Mouse (Mus musculus): ENCODE data around the gene Efna4. TPM values are rescaled to one million over a fixed set of nuclear protein-coding genes. Genes with fewer than 3 reads are reported as not detected.

The Efna4 gene
- 1 to 10 TPM in 1 of 2 experiments, under 1 TPM in 1; 0.63 to 1.9 TPM for total RNA-seq (2021)
- polyA plus RNA-seq (2012; rRNA removed): 1.8 and 3.5 TPM in 2 replicates
- long read RNA-seq, partial matches to known transcripts: 0 of 2 reads
- long read RNA-seq, other reads (novel, unspliced or antisense): 0 of 2 reads

DNA sequence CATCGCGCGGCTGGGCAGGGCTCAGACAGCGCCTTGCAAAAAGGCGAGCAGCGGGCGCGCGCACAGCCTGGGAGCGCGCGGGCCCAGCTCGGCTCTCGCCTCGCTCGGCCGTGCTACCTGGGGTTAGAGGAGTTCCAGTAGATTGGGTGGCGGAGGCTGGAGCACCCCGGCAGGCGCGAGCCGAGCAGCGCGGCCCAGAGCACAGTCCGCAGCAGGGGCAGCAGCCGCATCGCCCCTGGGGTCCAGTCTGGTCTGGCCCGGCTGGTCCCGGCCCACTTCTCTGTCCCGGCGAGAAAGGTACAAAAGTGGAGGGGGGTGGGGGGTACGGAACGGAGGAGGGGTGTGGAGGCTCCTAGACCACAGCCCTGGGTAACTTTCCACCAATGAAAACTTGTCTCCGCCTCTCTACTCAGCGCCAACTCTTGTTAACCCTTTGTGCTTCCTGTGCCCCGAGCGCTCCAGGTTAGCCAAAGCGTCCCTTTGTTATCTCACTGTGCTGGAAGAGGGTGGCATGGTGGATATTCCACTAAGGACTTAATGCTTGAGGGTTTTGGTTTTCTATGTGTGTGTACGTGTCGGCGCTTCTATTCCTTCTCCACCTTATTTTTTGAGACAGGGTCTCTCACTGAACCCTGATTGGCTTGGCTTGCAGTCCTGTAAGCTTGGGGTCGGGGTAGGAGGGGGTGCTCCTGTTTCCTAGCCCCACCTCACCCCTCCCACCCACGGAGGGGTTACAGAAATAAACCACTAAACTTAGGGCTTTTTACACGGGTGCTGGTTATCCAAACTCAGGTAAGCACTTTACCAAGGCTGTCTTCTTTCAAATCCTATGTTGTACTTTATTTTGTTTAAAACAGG, at the start of gene Efna4:
Efna4 (minus strand) TSS at position 308 of the 858 bp plus-strand sequence.
- peak; percentile 66 for DNase-seq

DNA sequence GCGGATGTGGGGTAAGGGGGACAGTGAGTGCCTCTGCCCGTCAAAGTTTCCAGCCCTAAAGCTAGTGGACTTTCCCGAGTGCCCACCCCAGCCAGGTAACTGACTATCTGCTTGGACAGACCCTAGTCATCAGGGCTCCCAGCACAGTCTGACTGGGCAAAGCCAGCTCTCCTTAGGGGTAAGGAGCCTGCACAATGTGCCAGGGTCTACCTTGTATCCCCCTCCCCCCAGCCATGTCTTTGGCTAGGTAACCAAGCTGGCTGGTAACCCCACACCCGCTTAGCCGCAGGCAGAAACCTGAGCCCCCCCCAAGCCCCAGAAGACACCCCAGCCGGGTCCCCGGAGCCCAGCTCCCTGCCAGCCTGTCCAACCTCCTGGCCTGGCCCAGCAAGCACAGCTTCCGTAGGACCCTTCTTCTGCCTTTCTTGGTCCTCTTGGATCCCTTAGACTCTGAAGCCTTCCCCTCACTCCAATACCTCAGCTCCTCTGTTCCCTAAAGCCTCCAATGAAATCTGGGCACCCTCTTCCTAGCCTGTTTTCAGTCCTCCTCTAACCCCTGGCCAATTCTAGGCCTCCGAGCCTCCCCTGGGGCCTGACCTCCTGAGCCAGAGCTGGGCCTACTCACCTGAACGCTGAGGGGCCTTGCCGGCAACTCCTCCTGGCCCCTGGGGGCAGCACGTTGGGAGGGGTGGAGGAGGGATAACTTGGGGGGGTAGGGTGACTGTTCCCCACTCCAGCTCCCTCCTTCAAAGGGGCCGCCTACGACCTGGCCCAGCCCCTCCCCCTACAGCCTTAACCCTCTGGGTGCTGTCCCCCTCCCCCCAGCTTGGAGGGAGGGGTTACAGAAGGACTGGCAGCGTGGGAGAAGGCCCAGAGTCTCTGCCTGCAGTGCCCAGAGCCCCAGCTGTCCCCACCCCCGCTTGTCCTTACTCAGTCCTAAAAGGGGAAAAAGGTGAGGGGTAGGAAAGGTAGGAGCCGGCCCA, 48.9 kb upstream of the Efna4 start:
- DNase-seq: peak; percentile 43

- no peak for DNase-seq
Measured at GRCm38 (mm10) chr3:89385451-89385850, 47.6 kb upstream of the Efna4 start.

GRCm38 (mm10) chr3:89384331-89385076, 46.7 kb upstream of the Efna4 start:
- DNase-seq: no peak

DNA sequence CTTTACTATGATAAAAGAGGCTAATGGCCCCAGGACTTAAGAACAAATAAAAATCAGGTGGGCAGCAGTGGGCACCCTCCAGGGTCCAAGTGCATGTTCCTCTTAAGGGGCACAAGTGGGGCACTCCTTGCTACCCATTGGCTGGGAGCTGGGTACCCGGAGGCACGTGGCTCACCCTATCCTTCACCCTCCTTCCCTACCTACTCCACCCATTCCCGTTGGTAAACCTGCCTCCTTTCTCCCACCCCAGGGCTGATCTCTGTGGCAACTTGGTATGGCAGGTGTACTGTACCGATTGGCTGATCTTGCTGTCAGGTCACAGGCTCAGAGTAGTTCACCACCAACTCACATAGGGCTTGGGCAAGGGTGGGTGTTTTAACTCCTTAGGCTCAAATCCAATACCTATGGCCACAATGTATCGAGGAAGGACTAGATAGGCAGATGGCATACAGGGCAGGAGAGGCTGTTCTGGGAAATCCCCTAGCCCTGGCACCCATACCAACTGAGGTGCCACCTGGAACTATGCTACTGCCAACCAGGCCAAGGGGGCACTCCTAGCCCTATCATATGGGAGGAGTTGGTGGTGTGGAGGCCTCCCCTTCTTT, 45.9 kb upstream of the Efna4 start:
- DNase-seq: no peak

DNA sequence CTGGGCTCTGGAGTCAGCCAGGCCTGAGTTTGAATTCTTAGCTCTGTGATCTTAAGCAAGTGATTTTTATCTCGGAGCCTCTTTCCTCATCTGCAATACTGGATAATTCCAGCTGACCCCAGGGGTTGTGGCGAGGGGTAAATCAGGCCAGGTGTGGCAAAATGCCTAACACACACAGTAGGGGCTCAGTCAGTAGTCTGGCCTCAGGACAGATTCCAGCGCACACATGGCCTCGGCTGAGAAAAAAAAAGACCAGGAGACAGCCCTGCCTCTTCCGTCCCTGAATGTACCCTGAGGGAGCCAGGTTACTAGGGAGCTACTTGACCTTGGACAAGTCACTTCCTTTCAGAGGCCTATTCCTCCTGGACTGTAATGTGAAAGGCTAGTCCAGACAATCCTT, 45.1 kb upstream of the Efna4 start:
- no peak for DNase-seq

DNA sequence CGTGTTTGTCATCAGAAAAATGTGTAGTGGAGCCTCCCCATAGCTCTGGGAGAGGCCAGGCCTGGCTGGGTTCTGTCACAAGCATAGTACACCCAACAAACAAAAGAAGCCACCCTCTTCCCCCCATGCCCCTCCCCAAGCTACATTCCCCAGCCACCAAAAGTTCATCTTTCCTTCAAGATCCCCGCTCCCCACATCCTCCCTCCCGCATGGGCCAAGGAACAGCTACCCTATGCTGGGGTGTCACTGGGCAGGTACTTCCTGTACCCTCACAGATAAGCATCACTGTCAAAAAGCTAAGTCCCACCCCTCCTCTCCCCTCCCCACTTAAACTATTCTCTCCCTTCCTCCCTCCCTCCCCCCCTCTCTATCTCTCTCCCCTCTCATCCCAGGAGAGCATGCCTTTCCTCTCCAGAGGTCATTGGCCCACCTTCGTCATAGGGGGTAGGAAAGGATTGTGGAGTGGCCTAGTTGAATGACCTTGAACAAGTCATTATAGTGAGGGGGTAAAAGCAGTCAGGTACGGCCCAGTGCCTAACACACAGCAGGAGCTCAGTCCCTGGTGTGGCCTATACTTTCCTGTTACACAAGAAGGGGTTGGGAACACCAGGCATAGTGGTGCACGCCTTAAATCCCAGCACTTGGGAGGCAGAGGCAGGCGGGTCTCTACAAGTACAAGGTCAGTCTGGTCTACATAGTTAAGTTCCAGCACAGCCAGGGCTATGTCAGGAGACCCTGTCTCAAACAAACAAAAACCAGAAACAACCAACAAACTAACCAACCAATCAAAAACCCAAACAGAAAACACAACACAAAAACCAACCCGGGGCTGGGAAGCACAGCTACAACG, 44.4 kb upstream of the Efna4 start:
- peak; percentile 2 for DNase-seq

DNA sequence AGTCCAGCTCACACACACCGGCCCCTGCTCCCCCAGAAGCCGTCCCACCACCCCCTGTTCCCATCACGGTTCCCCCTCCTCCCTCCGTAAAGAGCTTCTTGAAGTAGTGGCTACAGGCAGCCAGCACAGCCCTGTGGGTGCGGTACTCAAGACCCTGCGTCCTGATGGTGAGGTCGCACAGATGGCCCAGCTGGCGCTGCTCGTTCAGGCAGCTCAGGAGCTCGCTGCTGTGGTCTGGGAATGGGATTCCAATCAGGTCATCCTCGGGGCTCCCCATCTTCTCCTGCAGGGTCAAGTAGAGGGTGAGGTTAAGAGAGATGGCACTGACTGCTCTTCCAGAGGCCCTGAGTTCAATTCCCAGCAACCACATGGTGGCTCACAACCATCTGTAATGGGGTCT, 43.4 kb upstream of the Efna4 start:
- DNase-seq: no peak

DNA sequence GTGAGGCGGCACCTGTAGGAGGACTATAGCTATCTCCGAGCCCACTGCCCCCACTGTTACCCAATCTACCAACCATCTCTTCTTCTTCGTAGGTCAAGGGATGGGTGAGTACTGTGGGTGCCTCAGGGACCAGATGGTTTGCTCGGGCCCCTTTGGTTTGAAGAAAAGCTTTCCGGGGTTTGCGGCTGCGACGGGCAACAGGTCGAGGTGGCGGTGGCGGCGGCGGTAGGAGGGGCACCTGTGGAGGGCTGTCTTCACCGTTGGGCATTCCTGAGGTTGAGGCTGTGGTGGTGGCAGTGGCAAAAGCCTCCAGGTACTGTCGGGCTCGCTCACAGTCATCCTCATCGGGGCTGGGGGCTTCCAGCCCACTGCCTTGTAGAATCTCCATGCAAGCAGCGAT, 42.9 kb upstream of the Efna4 start:
- DNase-seq: no peak

DNA sequence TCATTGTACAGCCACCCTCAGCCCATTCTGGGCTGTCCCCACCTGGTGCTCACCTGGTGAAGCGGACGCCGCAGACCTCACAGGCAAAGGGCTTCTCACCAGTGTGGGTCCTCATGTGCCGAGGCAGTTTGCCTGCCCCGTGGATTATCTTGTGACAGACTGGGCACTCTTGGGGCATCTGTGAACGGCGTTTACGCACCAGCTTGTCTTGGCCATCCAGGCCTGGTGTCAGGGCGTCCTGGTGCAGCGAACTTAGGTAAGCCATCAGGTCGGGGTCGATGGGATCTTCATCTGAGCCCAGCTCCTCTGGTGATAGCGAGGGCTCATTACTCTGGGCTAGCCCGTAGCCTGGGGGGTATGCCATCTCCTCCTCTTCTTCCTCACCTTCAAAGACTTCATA, 42.5 kb upstream of the Efna4 start:
- no peak for DNase-seq

DNA sequence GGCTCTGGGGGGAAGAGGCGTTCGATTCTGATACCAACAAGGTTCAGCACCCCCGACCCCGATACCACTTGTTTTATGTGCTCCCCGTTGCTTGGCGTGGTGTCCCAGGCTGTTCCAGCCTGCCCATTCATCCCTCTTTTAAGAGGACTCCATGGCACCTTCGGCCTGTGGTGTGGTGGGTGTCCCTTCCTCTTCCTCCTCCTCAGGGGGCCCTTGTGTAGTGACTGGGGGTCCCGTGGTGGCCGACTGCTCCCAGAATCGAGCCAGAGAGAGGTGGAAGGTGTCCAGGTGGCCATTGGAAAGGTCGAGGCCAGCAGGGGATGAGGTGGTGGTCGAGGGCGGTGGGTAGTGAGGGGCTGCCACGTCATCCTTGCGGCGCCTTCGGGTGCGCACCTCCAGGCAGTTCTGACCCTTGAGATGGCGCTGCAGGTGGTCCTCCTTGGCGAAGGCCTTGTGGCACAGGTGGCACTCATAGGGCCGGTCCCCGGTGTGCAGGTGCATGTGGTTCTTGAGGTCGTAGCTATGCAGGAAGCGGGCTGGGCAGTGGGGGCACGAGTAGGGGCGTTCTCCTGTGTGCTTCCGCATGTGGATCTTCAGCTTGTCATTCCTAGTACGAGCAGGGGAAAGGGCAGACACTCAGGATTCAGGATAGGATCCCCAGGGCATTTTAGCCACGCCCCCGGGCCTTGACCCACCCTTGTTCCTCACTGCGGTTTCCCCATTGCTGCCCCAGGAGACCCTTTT, 41.7 kb upstream of the Efna4 start:
- DNase-seq: peak; percentile 42

- peak; percentile 83 for DNase-seq
Measured at GRCm38 (mm10) chr3:89378394-89379067, 40.7 kb upstream of the Efna4 start.

DNA sequence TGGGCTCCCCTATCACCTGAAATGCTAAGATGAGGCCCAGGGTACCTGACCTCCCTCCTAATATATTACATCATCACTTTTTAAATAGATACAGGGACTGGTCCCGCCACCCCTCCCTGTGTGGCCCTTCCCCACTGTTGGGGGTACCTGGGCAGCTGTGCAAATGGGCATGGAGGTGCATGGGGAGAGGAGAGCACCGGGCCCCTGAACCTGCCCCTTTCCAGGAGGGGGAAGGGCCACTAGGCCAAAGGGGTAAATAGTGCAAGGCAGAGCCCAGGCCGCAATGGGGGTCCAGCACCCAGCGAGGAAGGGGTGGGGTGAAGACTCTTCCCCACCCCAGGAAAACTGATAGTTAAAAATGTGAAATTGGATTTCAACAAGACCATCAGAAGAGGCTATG, 40.0 kb upstream of the Efna4 start:
- no peak for DNase-seq

DNA sequence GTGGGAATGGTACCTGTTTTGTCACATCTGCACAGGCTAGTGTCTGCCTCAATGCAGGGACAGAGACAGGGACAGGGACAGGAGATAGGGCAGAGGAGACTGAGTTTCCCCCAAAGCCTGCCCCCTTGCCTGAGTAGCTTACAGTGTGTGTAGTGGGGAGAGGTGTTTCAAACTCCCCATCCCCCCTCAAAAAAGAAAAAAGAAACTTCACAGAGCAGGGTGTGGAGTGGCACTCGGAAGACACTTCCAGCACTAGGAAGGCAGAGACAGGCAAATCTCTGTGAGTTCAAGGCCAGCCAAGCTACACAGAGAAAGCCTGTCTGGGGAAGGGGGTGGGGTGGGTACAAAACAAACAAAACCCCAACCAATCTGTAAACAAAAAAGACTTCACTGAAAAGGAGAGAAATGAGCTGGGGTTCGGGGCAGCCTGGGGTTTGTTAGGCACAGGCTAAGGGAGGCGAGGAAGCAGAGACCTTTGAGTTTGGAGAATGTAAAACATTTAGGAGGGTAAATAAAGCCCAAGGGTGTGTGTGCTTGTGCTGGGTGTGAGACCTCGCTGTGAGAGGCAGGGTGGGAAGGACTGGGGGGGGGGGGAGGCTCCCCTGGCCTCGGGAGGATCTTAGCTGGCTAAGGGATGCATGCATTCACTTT, 35.9 kb upstream of the Efna4 start:
- no peak for DNase-seq

GRCm38 (mm10) chr3:89367338-89367737, 29.5 kb upstream of the Efna4 start:
- no peak for DNase-seq

GRCm38 (mm10) chr3:89365486-89366414, 27.9 kb upstream of the Efna4 start:
- DNase-seq: no peak

DNA sequence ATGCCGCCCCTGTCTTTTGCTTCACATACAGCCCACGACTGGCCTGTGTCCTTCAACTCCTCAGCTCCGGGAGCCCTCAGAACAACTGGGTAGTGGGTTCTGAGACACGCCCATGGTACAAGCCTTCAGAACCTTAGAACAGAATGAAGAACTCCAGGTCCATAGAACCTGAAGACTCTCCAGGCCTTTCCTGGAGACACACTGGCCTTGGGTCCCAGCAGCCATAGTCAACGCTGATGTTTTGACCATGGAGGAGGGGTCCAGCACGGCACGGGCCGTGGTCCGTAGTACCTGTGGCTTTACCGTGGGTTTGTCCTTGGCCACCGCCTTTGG, 27.3 kb upstream of the Efna4 start, which contains the start of gene Dcst1:
Dcst1 (minus strand) TSS at position 101 of the 333 bp plus-strand sequence.
- DNase-seq: no peak
